Mouse (Mus musculus): ENCODE results near the gene Fam3c. TPM values are rescaled to one million over a fixed set of nuclear protein-coding genes. Genes with fewer than 3 reads are reported as not detected.
"Not testable (repeated sequence)": the region's sequence is repeated elsewhere in the genome, so short reads cannot be mapped to it uniquely, and the experiment has no call there.

Fam3c gene
- polyA plus RNA-seq, 1 experiment from 2014 or later = 33.7 TPM

- WGBS = 67% methylated on average over 14 of the region's 14 CpGs
- ATAC-seq (replicated peaks; ENCODE audit: low FRiP score) (no peak), DNase-seq (ENCODE audit: low spot score) (no peak)
- no peaks in the 10 kb centered on the region for H3K36me3 ChIP-seq (ENCODE audit: control insufficient read depth, insufficient read depth, low read length)
- no peaks in the 10 kb centered on the region for H3K9me3 ChIP-seq (ENCODE audit: control insufficient read depth, low read length)
- no peak overlapping the region for H3K9ac ChIP-seq (ENCODE audit: low read depth, low read length)
- H3K4me2 ChIP-seq = no peak overlapping the region
- H3K27ac ChIP-seq (ENCODE audit: low read depth, low read length) = no peak overlapping the region
- no peaks in the 10 kb centered on the region for H3K27me3 ChIP-seq (replicated peaks; ENCODE audit: control insufficient read depth, insufficient read depth, low read length)
- no peaks in the 10 kb centered on the region for H3K4me1 ChIP-seq (replicated peaks; ENCODE audit: control insufficient read depth, insufficient read depth, low read length)
- H3K4me3 ChIP-seq (ENCODE audit: low read depth, low read length) = no peak overlapping the region
Observed at GRCm38 (mm10) chr6:22280217-22280861, 75.7 kb downstream of the Fam3c start.

DNA sequence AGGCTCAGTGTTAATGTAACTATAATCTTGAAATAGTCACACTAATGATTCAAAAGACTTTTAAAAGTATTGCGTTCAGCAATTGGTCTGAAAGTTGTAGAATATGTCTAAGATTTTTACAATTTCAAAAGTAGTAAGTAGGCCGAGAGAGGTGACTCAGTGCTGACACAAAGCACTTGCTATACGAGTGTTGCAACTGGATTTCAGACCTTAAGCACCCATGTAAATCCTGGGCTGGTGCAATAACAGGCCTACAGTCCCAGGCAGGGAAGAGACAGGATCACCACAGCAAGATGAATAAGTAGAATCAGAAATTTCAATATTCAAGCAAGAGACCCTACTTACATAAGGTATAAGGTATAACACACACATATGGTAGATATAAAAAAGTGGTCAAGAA is 78.1 kb downstream of the Fam3c start:
- H3K4me3 ChIP-seq (ENCODE audit: low read depth, low read length) = no peak overlapping the region
- no peaks in the 10 kb centered on the region for H3K36me3 ChIP-seq (ENCODE audit: control insufficient read depth, insufficient read depth, low read length)
- DNase-seq (ENCODE audit: low spot score) = no peak
- H3K4me2 ChIP-seq = no peak overlapping the region
- ATAC-seq (replicated peaks; ENCODE audit: low FRiP score) = no peak
- H3K9me3 ChIP-seq (ENCODE audit: control insufficient read depth, low read length) = no peaks in the 10 kb centered on the region
- no peak overlapping the region for H3K9ac ChIP-seq (ENCODE audit: low read depth, low read length)
- H3K27me3 ChIP-seq (replicated peaks; ENCODE audit: control insufficient read depth, insufficient read depth, low read length) = no peaks in the 10 kb centered on the region
- 76% methylated on average over 3 of the region's 3 CpGs for WGBS
- H3K27ac ChIP-seq (ENCODE audit: low read depth, low read length) = no peak overlapping the region
- H3K4me1 ChIP-seq (replicated peaks; ENCODE audit: control insufficient read depth, insufficient read depth, low read length) = no peaks in the 10 kb centered on the region

DNA sequence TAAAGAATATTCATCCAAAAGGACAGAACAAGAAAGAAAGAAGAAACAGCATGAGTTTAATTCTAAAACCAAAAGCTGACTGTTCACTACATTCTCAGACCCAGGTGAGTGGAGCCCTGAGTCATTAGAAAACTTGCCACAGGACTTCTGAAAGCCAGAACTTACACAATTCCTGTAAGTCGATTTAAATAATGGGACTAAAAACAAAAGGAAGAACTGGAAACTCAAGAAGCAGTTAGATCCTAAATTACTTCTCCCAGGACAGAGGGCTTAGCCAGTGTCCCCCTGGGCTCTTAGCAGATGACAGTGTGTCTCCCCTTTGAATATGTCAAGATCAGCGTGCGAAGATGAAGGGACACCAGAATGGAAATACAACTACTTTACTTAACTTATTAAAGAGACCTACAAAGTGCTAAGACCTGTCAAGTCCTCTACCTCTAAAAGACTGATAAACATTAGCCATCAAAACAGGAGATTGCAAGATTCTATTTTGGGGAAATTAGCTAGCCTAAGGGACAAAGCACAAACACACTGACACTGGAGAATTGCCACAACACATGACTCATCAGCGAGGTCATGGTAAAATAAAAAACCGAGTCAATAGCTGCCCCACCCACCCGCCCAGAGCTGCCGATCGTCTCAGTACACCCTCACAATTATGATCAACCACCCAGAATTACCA is 86.1 kb downstream of the Fam3c start:
- no peak overlapping the region for H3K9ac ChIP-seq (ENCODE audit: low read depth, low read length)
- H3K4me2 ChIP-seq = no peak overlapping the region
- H3K27me3 ChIP-seq (replicated peaks; ENCODE audit: control insufficient read depth, insufficient read depth, low read length) = no peaks in the 10 kb centered on the region
- H3K4me1 ChIP-seq (replicated peaks; ENCODE audit: control insufficient read depth, insufficient read depth, low read length) = no peaks in the 10 kb centered on the region
- DNase-seq (ENCODE audit: low spot score) (no peak), ATAC-seq (replicated peaks; ENCODE audit: low FRiP score) (no peak)
- no peaks in the 10 kb centered on the region for H3K36me3 ChIP-seq (ENCODE audit: control insufficient read depth, insufficient read depth, low read length)
- H3K27ac ChIP-seq (ENCODE audit: low read depth, low read length) = no peak overlapping the region
- H3K4me3 ChIP-seq (ENCODE audit: low read depth, low read length) = no peak overlapping the region
- WGBS = 70% methylated on average over 8 of the region's 8 CpGs
- H3K9me3 ChIP-seq (ENCODE audit: control insufficient read depth, low read length) = no peaks in the 10 kb centered on the region

GRCm38 (mm10) chr6:22268677-22269076 is 87.4 kb downstream of the Fam3c start:
- no peak for DNase-seq (ENCODE audit: low spot score)
- no peaks in the 10 kb centered on the region for H3K9me3 ChIP-seq (ENCODE audit: control insufficient read depth, low read length)
- H3K4me3 ChIP-seq (ENCODE audit: low read depth, low read length) = no peak overlapping the region
- H3K27ac ChIP-seq (ENCODE audit: low read depth, low read length) = no peak overlapping the region
- H3K27me3 ChIP-seq (replicated peaks; ENCODE audit: control insufficient read depth, insufficient read depth, low read length) = no peaks in the 10 kb centered on the region
- no peak overlapping the region for H3K9ac ChIP-seq (ENCODE audit: low read depth, low read length)
- H3K36me3 ChIP-seq (ENCODE audit: control insufficient read depth, insufficient read depth, low read length) = no peaks in the 10 kb centered on the region
- no peak overlapping the region for H3K4me2 ChIP-seq
- no peaks in the 10 kb centered on the region for H3K4me1 ChIP-seq (replicated peaks; ENCODE audit: control insufficient read depth, insufficient read depth, low read length)
- ATAC-seq (replicated peaks; ENCODE audit: low FRiP score) = no peak

DNA sequence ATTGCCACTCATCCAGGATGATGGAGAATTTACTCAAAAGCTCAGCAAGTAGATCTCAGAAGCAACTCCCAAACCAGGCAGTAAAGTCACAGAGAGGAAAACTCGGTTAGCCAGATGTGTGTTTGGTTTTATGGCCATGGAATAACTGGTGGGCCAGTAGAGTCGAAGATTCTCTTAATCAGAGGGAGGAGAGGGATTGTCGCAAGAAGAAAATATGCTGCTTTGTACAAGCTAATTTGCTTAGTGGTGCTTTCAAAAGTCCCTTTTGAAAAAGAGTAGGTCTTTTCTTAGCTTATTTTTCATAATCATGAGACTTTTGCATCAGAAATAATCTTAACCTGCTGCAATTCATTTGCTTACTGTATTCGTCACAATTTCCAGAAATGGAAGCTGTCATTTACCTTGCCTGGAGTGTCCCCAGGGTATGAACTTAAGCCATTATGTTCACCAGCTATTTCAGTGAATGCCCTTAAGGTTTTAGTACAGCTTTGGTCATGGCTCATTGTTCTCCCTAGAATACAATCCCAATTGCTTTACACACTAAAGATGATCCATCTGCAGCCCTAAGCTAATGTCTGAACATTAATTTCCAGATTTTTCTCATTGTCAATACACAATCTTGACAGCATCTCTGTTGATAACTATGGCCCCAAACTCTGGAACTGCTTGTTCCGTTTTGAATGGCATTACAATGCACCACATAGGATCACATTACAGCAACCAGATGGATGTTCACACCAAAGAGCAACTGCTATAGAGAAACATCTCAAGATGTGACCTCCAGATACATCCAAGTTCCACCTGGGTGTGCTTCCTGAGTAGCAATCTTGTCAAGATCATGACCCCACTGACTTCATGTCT is 88.0 kb downstream of the Fam3c start:
- Histone ChIP-seq H3K36me3 (ENCODE audit: control insufficient read depth, insufficient read depth, low read length) (no peaks in the 10 kb centered on the region), H3K27me3 (replicated peaks; ENCODE audit: control insufficient read depth, insufficient read depth, low read length) (no peaks in the 10 kb centered on the region), H3K4me1 (replicated peaks; ENCODE audit: control insufficient read depth, insufficient read depth, low read length) (no peaks in the 10 kb centered on the region), H3K4me2 (no peak overlapping the region), H3K4me3 (ENCODE audit: low read depth, low read length) (no peak overlapping the region), H3K9me3 (ENCODE audit: control insufficient read depth, low read length) (no peaks in the 10 kb centered on the region), H3K27ac (ENCODE audit: low read depth, low read length) (no peak overlapping the region), H3K9ac (ENCODE audit: low read depth, low read length) (no peak overlapping the region)
- no peak for DNase-seq (ENCODE audit: low spot score)
- no peak for ATAC-seq (replicated peaks; ENCODE audit: low FRiP score)
- WGBS = 66% methylated on average over 5 of the region's 5 CpGs

DNA sequence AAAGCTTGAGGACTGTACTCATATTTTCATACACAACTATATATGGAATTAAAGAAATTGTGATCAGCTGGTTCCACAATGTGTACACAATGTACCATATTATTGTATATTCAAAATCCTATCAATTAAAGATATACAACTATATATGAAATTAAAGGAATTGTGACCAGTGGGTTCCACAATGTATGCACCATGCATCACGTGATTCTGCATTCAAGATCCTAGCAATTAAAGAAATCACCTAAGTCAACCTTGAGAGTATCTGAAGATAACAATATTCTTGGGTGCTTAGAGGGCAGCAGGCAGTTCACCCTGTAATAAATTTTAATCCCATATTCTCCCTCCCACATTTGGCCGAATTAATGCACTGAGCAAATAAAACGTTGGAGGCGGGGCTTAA is 90.0 kb downstream of the Fam3c start:
- Histone ChIP-seq H3K27ac (ENCODE audit: low read depth, low read length) (no peak overlapping the region), H3K4me1 (replicated peaks; ENCODE audit: control insufficient read depth, insufficient read depth, low read length) (no peaks in the 10 kb centered on the region), H3K9me3 (ENCODE audit: control insufficient read depth, low read length) (no peaks in the 10 kb centered on the region), H3K4me2 (no peak overlapping the region), H3K4me3 (ENCODE audit: low read depth, low read length) (no peak overlapping the region), H3K27me3 (replicated peaks; ENCODE audit: control insufficient read depth, insufficient read depth, low read length) (no peaks in the 10 kb centered on the region), H3K36me3 (ENCODE audit: control insufficient read depth, insufficient read depth, low read length) (no peaks in the 10 kb centered on the region), H3K9ac (ENCODE audit: low read depth, low read length) (no peak overlapping the region)
- WGBS = 77% methylated on average over 4 of the region's 4 CpGs
- ATAC-seq (replicated peaks; ENCODE audit: low FRiP score) = no peak
- DNase-seq (ENCODE audit: low spot score) = no peak

DNA sequence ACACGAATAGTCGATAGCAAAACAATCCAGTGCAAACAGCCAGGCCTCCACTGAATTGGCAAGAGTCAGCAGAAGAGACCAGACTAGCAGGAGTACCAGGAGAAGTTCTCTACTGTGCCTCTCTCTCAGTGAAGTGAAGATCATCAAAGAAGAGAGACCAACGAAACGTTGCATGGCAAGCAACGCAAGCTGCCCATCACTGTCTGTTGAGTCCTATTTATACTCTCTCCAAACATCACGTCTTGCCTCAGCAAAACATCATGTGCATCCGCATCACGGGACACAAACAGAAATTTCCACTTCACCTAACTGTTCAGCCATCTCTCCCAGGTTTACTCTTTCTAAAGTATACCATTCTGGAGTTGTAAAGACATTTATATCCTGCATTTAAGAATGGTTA is 91.9 kb downstream of the Fam3c start:
- not testable (repeated sequence) for H3K4me2 ChIP-seq; H3K4me3 ChIP-seq (ENCODE audit: low read depth, low read length); DNase-seq (ENCODE audit: low spot score); H3K9me3 ChIP-seq (ENCODE audit: control insufficient read depth, low read length); H3K27me3 ChIP-seq (replicated peaks; ENCODE audit: control insufficient read depth, insufficient read depth, low read length); H3K27ac ChIP-seq (ENCODE audit: low read depth, low read length); H3K4me1 ChIP-seq (replicated peaks; ENCODE audit: control insufficient read depth, insufficient read depth, low read length); ATAC-seq (replicated peaks; ENCODE audit: low FRiP score); H3K36me3 ChIP-seq (ENCODE audit: control insufficient read depth, insufficient read depth, low read length); H3K9ac ChIP-seq (ENCODE audit: low read depth, low read length)
- WGBS = 77% methylated on average over 8 of the region's 8 CpGs

DNA sequence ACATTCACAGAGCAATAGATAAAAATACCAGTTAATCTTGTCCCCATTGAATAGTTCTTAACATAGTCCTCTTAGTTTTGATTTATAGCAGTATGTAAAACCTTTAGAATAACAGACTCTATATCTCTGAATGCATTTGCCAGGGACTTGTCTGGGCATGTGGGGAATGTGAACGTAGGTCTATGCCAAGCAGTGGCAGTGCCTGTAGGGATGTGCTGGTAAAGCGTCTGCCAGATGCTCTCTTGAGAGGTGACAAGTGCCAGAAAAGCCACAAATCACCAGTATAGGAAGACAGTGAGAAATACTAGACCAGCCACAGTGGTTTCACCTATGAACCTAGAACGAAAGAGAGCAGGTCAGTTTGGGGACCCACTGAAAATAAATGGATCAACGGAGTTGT is 93.5 kb downstream of the Fam3c start:
- 62% methylated on average over 4 of the region's 4 CpGs for WGBS
- Histone ChIP-seq H3K36me3 (ENCODE audit: control insufficient read depth, insufficient read depth, low read length) (no peaks in the 10 kb centered on the region), H3K27me3 (replicated peaks; ENCODE audit: control insufficient read depth, insufficient read depth, low read length) (no peaks in the 10 kb centered on the region), H3K4me2 (no peak overlapping the region), H3K9ac (ENCODE audit: low read depth, low read length) (no peak overlapping the region), H3K4me1 (replicated peaks; ENCODE audit: control insufficient read depth, insufficient read depth, low read length) (no peaks in the 10 kb centered on the region), H3K27ac (ENCODE audit: low read depth, low read length) (no peak overlapping the region), H3K4me3 (ENCODE audit: low read depth, low read length) (no peak overlapping the region), H3K9me3 (ENCODE audit: control insufficient read depth, low read length) (no peaks in the 10 kb centered on the region)
- ATAC-seq (replicated peaks; ENCODE audit: low FRiP score) (no peak), DNase-seq (ENCODE audit: low spot score) (no peak)

All from liver, embryonic 11.5 days (tissue).